In genomic region chr5:103760425-103761131, GRCm38 (mm10) we compare ENCODE assay signal across 8 mouse cellular contexts.
DNase-seq lines count a peak whose midpoint lies in the region; ATAC-seq and TF ChIP-seq lines count a peak whose summit lies in the region.

No protein-coding gene starts in this region.

- peak; percentile 73 to 77 for DNase-seq in adrenal gland, postnatal 36 days
- DNase-seq in forebrain, embryonic 10.5 days (ENCODE audit: extremely low spot score, low spot score) = peak; percentile 38
- peak; percentile 45 for DNase-seq in midbrain, embryonic 14.5 days
- DNase-seq in splenic B cell, adult 2 months (ENCODE audit: low read depth, low spot score) = peak; percentile 67
- no peak for DNase-seq in urinary bladder, adult 2 months (ENCODE audit: low spot score)

- H3K4me2 ChIP-seq in hindbrain, embryonic 12.5 days (replicated peaks) = peak overlapping the region; percentile 61
- H3K4me2 ChIP-seq in limb, embryonic 15.5 days = peak overlapping the region; percentile 60
- peak overlapping the region; percentile 55 for H3K4me2 ChIP-seq in midbrain, embryonic 14.5 days (ENCODE audit: low read length)

- peak overlapping the region; percentile 50 for H3K9ac ChIP-seq in hindbrain, embryonic 12.5 days
- no peak overlapping the region for H3K9ac ChIP-seq in limb, embryonic 15.5 days
- H3K9ac ChIP-seq in midbrain, embryonic 14.5 days (replicated peaks; ENCODE audit: low read length) = peak overlapping the region; percentile 29; the same call in 1 of the 2 replicates

- peaks cover 93% of the 10 kb centered on the region for H3K4me1 ChIP-seq in E14TG2a.4 (replicated peaks; ENCODE audit: low read depth, low read length)
- peaks cover 42% of the 10 kb centered on the region for H3K4me1 ChIP-seq in forebrain, embryonic 10.5 days
- peaks cover 13% of the 10 kb centered on the region for H3K4me1 ChIP-seq in hindbrain, embryonic 12.5 days
- H3K4me1 ChIP-seq in limb, embryonic 15.5 days = peaks cover 18% of the 10 kb centered on the region
- H3K4me1 ChIP-seq in midbrain, embryonic 14.5 days (ENCODE audit: control insufficient read depth, insufficient read depth, low read length) = peaks cover 10% of the 10 kb centered on the region

- H3K9me3 ChIP-seq in E14TG2a.4 (ENCODE audit: low read length) = no peaks in the 10 kb centered on the region
- peaks cover 5% of the 10 kb centered on the region for H3K9me3 ChIP-seq in forebrain, embryonic 10.5 days
- no peaks in the 10 kb centered on the region for H3K9me3 ChIP-seq in hindbrain, embryonic 12.5 days (replicated peaks)
- no peaks in the 10 kb centered on the region for H3K9me3 ChIP-seq in limb, embryonic 15.5 days
- H3K9me3 ChIP-seq in midbrain, embryonic 14.5 days (ENCODE audit: control insufficient read depth, low read length) = no peaks in the 10 kb centered on the region

- H3K27me3 ChIP-seq in E14TG2a.4 (ENCODE audit: insufficient read depth, low read length) = no peaks in the 10 kb centered on the region
- H3K27me3 ChIP-seq in forebrain, embryonic 10.5 days (ENCODE audit: poor library complexity, severe bottlenecking) = peaks cover 13% of the 10 kb centered on the region
- no peaks in the 10 kb centered on the region for H3K27me3 ChIP-seq in hindbrain, embryonic 12.5 days
- H3K27me3 ChIP-seq in limb, embryonic 15.5 days = 0 out of 2 replicates have a peak, but pooled peaks cover 2% of the 10 kb centered on the region
- H3K27me3 ChIP-seq in midbrain, embryonic 14.5 days (ENCODE audit: control insufficient read depth, insufficient read depth, low read length) = peaks cover 9% of the 10 kb centered on the region; the same call in 1 of the 2 replicates
- H3K27me3 ChIP-seq in splenic B cell, adult 2 months (ENCODE audit: control insufficient read depth, insufficient read depth, low read length, poor library complexity, severe bottlenecking) = no peaks in the 10 kb centered on the region

- peak overlapping the region; percentile 71 for H3K4me3 ChIP-seq in E14TG2a.4 (replicated peaks; ENCODE audit: low read length)
- H3K4me3 ChIP-seq in forebrain, embryonic 10.5 days = peak overlapping the region; percentile 46
- peak overlapping the region; percentile 27 for H3K4me3 ChIP-seq in hindbrain, embryonic 12.5 days
- peak overlapping the region; percentile 34 for H3K4me3 ChIP-seq in limb, embryonic 15.5 days
- H3K4me3 ChIP-seq in midbrain, embryonic 14.5 days (replicated peaks; ENCODE audit: low read depth, low read length) = peak overlapping the region; percentile 24; the same call in 1 of the 2 replicates

- ATAC-seq in hindbrain, embryonic 12.5 days (ENCODE audit: low FRiP score) = no peak
- ATAC-seq in limb, embryonic 15.5 days (ENCODE audit: insufficient number of reproducible peaks, low FRiP score, low TSS enrichment, low read depth) = no peak
- no peak for ATAC-seq in midbrain, embryonic 14.5 days (ENCODE audit: low FRiP score, low TSS enrichment)

- H3K36me3 ChIP-seq in E14TG2a.4 (ENCODE audit: insufficient read depth, low read length) = peaks cover 13% of the 10 kb centered on the region
- H3K36me3 ChIP-seq in forebrain, embryonic 10.5 days (replicated peaks) = peaks cover 5% of the 10 kb centered on the region
- H3K36me3 ChIP-seq in hindbrain, embryonic 12.5 days = no peaks in the 10 kb centered on the region
- no peaks in the 10 kb centered on the region for H3K36me3 ChIP-seq in limb, embryonic 15.5 days
- no peaks in the 10 kb centered on the region for H3K36me3 ChIP-seq in midbrain, embryonic 14.5 days (ENCODE audit: control insufficient read depth, insufficient read depth, low read length)
- H3K36me3 ChIP-seq in splenic B cell, adult 2 months (ENCODE audit: control insufficient read depth, insufficient read depth, low read length, poor library complexity, severe bottlenecking) = no peaks in the 10 kb centered on the region

- H3K27ac ChIP-seq in forebrain, embryonic 10.5 days = peak overlapping the region; percentile 80
- H3K27ac ChIP-seq in hindbrain, embryonic 12.5 days = peak overlapping the region; percentile 17; the same call in 1 of the 2 replicates
- peak overlapping the region; percentile 39; the same call in 1 of the 2 replicates for H3K27ac ChIP-seq in limb, embryonic 15.5 days
- no peak overlapping the region for H3K27ac ChIP-seq in midbrain, embryonic 14.5 days (replicated peaks; ENCODE audit: low read depth, low read length)

- WGBS in forebrain, embryonic 10.5 days = 2% methylated on average over 20 of the region's 20 CpGs
- WGBS in hindbrain, embryonic 12.5 days = 5% methylated on average over 20 of the region's 20 CpGs
- 1% methylated on average over 20 of the region's 20 CpGs for WGBS in limb, embryonic 15.5 days
- 7% methylated on average over 20 of the region's 20 CpGs for WGBS in midbrain, embryonic 14.5 days

- no peak for TF ChIP-seq CTCF in E14TG2a.4 (conservative IDR thresholded peaks at IDR 0.05; ENCODE audit: low read length)
